Mouse (Mus musculus): ENCODE results near the gene Celsr3. TPM values are rescaled to one million over a fixed set of nuclear protein-coding genes. Genes with fewer than 3 reads are reported as not detected.
A peak's percentile ranks its signal among the peaks of the same experiment; 100 is the strongest.

Celsr3 gene
- total RNA-seq (2021): under 1 TPM; 0.22 to 0.31 TPM
- long read RNA-seq, experiment 1: 0 reads
- long read RNA-seq, experiment 2, partial matches to known transcripts: 0 of 1 reads
- long read RNA-seq, experiment 2, other reads (novel, unspliced or antisense): 1 of 1 reads

DNA sequence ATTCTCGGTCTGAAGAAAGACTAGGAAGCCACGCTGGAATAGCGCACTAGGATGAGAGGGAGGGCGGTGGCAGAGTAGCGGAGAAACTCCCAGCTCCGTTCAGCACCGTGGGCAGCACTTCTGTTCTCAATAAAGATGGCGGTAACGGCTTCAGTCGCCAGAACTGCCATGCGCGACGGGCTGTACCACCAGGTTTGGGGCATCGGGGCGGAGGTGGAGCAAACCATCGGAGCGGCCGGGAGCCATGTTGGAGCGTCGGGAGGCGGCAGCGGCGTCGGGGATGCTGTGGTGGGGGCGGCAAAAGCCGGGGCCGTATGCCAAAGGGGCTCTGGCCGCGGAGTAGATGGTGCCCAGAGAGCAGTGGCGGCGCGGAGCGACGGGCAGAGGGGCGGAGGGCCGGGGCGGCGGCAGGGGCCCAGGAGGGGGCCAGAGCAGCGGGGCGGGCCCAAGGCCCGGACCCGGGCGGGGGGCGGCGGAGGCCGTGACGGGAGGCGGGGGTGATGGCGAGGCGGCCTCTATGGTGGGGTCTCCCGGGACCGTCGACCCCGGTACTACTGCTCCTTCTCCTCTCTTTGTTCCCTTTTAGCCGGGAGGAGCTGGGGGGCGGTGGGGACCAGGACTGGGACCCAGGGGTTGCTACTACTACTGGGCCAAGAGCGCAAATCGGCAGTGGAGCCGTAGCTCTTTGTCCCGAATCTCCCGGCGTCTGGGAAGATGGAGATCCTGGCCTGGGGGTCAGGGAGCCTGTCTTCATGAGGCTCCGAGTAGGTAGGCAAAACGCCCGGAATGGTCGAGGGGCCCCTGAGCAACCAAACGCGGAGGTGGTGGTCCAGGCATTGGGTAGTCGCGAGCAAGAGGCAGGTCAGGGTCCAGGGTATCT lies at the start of gene Celsr3:
Gene Celsr3 (plus strand): TSS at position 501 of the 880 bp plus-strand sequence.
- DNase-seq (ENCODE audit: low spot score in 2 of 2): peak in 1 of 2 experiments; percentile 47

DNA sequence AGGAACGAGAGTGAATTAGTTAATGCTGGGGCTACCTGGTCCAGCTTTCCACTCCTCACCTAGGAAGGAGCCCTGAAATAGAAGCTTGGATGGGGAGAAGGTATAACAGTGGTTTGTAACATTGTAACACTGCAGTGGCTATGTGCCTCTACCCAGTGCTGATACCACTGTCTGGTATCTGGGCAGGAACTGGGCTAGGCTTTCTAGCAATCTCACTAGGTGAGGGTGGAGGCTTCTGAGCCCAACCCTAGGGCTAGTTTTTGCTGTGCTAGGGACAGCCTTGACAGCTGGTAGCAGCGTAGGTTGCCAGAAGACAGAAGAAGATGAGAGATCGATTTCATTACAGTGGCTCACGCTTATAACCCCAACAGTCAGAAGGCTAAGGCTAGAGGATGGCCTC lies 49.5 kb upstream of the Celsr3 start:
- DNase-seq (ENCODE audit: low spot score in 2 of 2): no peak

DNA sequence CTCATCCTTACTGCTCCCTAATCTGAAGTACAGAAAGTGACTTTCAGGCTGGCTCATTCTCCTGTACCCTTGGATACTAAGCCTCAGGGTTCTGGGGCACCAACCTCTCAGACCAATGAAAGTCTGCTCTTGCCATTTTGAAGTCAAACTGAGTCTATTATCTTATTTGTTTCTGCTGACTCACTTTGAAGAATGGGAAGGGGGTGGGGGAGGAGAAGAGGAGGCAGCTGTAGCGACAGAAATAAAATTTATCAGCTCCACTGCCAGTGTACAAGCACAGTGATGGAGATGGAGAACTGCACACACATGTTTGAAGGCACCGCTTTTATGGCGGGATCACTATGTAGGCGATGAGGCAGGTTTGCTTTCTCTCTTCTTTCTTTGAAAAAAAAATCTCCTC lies 48.8 kb upstream of the Celsr3 start:
- no peak for DNase-seq (ENCODE audit: low spot score in 2 of 2)

DNA sequence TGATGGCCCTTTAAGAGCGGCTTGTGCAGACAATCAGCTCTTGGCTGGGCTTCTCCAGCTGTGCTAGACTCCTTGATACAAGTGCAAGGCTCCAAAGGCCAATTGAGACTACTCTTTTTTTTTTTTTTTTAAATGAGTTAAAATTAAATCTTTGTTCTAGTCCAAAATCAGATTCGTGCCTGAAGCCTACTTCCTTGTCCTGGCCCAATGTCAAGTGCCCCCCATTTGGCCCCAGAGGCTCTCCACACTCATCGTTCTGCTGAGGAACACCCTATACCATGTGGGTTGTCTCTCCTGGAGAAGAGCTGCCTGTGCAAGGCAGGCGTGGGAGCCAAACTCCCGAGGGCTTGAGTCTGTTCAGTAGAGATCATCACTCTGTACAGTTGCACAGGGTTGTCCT lies 45.2 kb upstream of the Celsr3 start:
- DNase-seq (ENCODE audit: low spot score in 2 of 2): no peak

DNA sequence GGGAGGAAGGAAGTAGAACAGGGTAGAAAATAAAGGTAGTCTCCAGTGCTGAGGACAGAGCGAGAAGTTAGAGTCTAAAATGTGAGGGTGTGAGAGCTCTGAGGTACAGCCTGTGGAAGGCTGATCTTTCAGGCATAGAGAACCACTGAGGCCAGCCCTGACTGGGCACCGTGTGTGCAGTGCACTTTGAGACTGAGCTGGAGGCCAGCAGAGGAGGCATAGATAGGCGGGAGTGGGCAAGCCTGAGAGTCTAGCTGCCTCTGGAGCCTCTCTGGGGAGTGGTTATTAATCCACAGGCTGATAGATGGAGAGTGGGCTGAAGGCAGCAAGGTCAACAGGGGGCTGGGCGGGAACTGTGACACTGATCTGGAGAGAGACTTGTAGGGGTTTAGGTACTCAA lies 44.2 kb upstream of the Celsr3 start:
- no peak for DNase-seq (ENCODE audit: low spot score in 2 of 2)

DNA sequence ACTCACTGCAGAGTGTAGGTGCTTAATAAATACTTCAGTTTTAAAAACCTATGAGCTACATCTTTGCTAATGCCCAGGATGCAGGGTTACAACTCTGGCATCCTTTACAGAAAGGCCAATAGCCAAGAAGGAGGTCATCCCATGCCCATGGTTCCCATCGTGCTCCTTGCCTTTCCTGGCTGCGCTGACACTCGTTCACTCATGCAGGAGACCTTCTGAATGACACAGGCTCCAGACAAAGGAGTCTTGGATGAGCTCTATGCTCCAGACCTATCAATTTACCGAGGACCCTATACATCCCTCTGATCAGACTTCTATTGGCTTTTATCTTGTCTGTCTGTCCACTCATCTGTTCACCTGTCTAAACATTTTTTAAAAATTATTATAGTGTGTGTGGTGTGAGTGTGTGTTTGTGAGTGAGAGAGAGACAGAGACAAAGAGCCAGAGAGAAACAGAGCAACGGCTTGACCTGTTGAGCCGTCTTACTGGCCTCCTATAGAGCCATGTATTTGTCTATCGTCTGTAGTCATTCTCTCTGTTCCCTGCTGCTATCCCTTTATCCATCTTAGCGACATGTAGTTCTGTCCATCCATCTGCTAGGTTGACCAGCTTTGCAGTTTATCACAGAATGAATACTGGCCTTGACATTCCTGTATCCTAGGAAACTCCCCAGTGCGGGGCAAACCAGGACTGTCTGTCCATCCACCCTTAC lies 43.1 kb upstream of the Celsr3 start:
- no peak for DNase-seq (ENCODE audit: low spot score in 2 of 2)

DNA sequence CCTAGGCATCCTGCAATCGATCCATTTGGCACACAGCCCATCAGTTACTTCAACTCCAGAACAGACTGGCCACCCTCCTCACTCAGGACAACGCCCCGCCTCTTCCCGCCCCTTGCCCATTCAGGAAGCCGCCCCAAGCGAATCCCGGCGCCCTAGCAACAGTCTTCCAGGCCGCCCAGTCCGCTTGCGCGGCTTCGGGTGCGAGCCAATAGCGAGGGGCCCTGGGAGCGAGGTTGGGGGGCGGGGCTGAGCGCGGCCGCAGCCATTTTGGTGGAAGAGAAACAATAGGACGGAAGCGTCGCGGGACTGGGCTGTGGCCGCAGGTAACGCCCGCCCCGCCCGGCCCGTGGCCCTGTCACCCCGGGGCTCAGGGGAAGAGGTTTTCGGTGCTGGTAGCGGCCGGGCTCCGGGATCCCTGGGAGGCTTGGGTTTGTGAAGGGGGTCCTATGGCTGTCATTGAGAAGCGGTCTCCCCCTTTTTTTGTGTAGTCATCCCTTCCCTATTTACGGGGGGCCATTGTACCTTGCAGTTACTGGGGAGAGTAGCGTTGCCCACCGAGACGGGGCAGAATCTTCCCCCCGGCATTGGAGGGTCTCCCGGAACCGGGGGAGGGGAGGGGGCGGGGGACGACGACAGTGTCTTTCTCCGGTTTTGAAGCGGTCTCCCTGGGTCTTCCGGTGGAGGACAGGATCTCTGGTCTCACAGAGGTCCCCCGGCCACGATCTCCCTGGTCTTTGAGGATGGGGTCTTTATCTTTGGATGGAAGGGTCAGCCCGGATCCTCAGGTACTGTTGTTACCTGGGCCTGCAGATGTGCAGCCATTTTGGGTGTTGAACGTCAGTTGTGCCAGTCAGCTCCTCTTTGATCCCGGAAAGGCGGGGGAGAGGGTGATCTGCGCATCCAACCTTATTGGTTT lies 42.3 kb upstream of the Celsr3 start, which contains the start of gene Ip6k2:
Gene Ip6k2 (plus strand): TSS at position 249 of the 916 bp plus-strand sequence.
- peak; percentile 93 to 97 for DNase-seq (ENCODE audit: low spot score in 2 of 2)

DNA sequence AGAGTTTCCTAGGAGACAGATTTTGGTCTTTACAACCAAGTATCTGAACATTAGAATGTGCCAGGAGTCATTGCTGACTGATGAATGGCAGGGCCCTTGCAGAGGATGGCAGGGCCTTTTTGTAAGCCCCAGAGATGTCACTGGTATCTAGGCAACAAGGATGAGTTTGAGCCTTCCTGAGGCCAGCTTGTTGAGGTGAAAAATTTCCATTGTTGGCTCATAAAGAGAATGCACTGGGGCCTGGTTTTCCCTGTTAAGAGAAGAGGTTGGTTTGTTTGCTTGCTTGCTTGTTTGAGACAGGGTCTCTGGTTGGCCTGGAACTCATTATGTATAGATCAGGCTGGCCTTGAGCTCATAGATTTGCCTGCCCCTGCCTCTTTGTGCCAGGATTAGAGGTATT lies 40.7 kb upstream of the Celsr3 start:
- no peak for DNase-seq (ENCODE audit: low spot score in 2 of 2)

DNA sequence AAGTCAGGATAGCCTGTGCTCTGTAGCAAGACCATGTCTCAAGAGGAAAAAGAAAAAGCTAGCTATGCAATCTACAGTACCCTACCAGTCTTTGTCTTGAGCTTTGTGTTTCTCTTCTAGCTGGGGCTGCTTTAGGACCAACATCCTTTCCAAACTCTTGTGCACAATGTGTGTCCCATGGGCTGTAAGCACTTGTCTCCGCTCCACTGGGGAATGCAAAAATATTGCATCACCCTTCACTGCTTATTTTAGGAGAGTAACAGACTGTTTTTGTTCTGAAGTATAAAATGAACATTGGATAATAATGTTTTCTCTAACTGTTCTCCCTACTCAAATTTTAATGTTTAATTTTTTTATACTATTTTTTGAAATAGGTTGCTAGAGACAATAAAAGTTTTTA lies 39.6 kb upstream of the Celsr3 start:
- DNase-seq (ENCODE audit: low spot score in 2 of 2): no peak

DNA sequence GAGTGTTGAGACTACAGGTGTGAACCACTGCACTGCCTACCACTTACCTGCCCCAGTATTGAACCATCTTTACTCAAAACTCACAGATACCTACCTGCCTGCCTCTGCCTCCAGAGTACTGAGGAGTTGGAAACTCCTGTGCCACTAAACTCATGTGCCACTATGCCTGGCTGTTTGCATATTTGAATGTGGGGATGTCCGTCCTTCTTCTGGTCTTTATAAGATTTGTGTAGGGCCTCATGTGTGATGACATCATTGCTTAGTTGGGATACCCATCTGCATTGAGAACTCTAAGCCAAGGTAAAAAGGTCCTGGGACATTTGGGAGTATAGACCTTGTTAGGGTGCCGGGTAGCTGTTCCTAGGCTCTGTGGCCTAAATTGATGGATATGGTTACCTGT lies 39.0 kb upstream of the Celsr3 start:
- no peak for DNase-seq (ENCODE audit: low spot score in 2 of 2)

DNA sequence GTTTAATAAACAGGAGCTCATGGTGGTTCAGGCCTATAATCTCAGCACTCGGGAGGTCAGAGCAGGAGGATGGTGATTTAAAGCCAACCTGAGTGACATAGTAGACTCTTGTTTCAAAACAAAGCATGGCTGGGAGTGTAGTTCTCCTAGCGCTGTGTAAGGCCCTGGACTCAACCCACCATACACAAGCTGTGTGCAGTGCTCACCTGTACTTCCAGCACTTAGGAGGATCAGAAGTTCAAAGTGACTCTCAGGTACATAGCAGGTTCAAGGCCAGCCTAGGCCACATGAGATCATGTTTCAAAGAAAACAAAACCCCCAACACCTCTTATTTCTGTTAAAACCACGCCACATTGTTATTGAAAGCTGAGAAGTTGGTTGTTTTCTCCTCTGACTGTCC lies 37.4 kb upstream of the Celsr3 start:
- no peak for DNase-seq (ENCODE audit: low spot score in 2 of 2)

DNA sequence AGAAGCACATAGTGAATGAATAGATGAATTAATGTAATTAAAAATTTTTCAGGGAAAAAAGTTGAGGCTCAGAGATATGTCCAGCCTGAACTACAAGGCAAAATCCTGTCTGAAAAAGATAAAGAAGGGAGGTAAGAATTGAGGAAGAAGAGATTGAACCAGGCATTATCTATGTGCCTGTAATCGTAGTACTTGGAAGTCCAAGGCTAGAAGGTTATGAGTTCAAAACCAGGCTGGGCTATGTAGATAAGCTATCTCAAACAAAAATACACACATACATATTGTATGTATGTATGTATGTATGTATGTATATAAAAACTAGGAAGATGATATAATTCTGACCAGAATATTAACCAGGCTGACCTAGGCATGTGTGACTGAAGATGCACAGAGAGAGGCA lies 33.8 kb upstream of the Celsr3 start:
- no peak for DNase-seq (ENCODE audit: low spot score in 2 of 2)

DNA sequence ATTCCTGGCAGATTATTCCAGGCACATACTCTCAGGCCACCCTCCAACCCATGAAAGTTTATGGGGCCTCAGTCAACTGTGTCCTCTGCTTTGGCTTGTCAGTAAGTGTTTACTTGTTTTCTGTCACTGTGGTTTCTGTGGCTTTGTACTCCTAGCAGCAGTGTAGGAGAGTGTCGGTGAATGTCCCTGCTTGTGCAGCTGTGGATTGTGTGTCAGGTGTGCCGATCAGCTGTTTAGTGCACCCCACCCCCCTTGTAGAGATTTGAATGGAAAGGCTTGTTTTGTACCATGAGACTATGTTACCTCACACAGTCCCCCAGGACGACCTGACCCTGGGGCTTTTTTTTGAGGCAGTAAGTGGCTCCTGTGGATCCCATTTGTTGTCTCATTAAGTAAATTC lies 33.4 kb upstream of the Celsr3 start:
- no peak for DNase-seq (ENCODE audit: low spot score in 2 of 2)

DNA sequence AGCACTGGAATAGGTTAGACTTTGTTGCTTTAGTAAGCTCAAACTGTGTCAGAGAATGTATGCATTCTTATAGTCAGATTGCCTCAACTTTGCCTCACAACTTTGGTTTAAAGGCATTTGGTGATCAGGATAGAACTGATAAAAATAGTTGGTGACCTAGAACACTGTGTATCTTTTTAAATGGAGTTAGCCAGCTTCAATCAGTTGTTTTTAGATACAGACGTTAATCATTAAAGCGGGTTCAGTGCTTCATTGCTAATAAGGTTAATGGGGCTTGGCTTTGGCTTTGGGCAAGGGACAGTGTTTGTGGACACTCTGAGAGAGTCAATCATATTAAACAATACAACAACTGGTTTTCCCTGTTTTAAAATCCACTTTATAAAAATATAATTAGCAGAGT lies 30.8 kb upstream of the Celsr3 start:
- DNase-seq (ENCODE audit: low spot score in 2 of 2): no peak

DNA sequence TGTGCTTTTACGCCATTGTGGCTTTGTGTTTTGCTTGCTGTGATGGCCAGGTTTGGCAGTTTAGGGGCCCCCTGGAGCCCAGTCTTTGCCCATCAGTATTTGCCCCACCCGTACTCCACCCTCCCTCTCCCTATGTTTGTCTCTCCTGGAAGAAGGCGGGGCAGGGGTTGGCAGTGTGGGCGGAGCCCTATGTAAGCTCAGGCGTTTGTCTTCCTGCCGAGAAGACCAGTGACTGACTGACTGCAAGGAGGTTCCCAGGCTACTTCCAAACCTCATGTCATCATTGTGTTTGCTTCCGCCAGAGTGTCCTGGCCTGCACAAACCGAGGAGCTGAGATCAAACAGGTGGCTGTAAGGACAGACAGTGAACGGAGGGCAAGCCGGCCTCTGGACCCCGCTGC lies 30.4 kb upstream of the Celsr3 start:
- no peak for DNase-seq (ENCODE audit: low spot score in 2 of 2)

DNA sequence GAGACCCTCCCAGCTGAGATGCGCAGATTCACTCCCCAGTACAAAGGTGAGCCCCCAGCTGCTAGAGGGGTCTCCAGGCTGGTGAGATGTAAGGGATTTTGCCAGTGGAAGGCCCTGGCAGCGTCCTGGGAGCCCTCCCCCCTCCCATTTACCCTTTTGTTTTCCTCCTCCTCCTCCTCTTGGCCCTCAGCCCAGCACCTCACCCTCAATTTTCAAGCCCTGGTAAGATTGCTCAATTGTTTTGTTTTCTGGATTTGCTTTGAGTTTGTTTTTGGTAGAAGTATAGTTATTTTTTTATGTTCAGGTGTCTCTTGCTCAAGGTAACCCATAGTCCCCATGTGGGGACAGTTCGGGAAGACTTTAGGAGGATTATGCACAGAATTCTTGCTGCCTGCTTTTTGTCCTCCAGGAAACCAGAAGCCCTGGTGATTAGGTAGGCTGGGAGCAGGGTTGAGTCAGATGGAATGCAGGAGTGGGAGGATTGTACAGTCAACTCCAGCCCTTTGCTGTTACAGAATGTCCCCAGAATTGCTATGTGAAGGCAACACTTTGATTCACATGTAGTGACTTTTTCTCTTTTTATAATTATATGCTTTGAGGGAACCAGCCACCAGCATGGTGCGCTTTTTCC lies 29.7 kb upstream of the Celsr3 start:
- DNase-seq (ENCODE audit: low spot score in 2 of 2): no peak

DNA sequence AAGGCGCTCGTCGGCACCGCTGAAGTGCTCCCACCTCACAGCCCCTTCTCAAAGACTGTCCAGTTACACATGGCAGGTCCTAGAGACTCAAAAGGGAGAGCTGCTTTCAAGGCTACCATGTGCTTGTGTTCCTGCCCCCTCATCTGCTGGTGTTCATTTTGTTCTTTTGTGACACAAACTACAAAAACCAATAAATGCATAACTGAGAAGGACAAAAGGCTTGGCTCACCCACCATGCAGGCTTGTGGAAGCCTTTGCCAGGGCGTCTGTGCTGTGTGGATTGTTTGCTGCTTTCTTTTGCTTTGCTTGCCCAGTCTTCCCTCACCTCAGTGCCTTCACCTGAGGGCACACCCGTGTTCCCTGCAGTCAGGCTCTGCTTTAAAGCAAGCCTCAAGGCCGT lies 28.6 kb upstream of the Celsr3 start:
- DNase-seq (ENCODE audit: low spot score in 2 of 2): no peak

DNA sequence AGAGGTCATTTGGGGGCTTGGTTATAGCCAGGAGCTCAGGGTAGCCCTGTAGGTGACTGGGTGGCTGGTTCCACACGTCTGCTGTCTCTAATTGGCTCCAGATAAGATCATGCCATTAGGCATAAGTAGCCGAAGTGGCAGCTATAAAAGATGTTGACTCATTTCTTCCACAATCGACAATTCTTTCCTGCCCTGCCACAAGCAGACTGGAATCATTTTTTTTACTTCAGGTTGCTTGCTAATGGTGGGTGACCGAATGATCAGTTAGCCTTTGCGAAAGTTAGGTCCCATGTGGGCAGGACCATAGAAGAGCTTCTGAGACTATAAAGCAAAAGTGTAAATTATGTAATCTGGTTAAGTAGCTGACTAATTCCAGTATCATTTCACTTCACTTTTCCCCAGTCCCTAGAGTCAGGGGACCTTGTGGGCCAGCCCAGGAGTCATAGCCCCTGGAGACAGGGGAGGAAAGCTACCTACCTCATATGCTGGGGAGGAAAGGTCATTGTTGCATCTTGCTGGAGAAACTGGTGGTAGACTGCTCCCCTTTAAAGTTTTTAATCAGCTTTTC lies 27.5 kb upstream of the Celsr3 start:
- DNase-seq (ENCODE audit: low spot score in 2 of 2): no peak

DNA sequence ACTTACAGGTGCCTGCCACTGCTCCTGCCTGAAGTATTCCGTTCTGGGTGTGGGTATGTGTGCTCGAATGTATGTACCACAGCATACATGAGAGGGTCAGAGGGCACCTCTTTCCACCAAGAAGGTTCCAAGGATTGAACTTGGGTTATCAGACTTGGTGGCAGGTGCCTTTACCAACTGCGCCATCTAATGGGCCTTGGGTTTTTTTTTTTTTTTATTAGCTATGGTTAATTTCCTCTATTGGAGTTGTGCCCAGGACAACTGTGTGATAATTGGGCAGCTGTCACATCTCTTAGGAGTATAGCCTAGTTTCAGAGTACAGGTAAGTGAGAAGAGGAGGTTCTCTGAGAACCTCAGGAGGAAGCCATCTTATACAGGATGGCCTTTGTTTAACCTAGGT lies 26.6 kb upstream of the Celsr3 start:
- no peak for DNase-seq (ENCODE audit: low spot score in 2 of 2)

DNA sequence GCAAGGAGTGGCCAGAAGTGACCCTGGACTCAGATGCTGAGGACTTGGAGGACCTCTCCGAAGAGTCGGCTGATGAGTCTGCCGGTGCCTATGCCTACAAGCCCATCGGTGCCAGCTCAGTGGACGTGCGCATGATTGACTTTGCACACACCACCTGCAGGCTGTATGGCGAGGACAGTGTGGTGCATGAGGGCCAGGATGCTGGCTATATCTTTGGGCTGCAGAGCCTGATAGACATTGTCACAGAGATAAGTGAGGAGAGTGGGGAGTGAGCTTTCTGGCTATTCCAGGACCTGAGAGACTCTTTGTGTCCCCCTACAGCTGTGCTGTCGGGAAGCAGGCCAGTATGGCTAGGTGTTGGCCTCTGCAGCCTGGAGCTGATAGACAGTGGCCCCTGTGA lies 20.4 kb upstream of the Celsr3 start:
- DNase-seq (ENCODE audit: low spot score in 2 of 2): no peak
